Comparison of ENCODE assay signal across 28 mouse cellular contexts in the genomic region with DNA sequence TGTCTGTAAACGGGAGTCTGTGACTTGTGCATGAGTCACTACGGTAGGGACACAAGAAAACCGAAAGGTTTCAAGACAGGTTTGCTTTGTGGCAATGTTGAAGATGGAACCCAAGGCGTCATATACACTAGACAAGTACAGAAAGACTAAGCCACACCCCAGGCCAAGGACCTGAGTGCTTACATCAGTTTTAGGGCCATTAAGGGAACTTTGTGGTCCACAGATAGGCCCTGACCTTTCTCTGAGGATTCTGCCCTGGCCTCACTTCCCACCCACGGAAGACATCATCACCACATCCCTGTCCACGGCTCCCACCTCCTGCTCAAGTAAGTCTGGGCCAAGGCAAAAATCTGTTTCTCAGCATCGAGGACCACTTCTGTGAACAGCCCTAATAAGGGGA.
"Had no signal": no experiment of that assay in that cellular context is flagged by ENCODE, and none has a peak within 500 bp of the region (broad histone marks: within the 10 kb centered on the region; RNA-seq: fewer than 3 reads in every experiment).

No protein-coding gene starts in this region.

- H3K4me1 ChIP-seq: embryonic facial prominence, embryonic 12.5 days; embryonic facial prominence, embryonic 13.5 days; embryonic facial prominence, embryonic 15.5 days; forebrain, embryonic 12.5 days; forebrain, embryonic 13.5 days; forebrain, embryonic 15.5 days had no signal

- ATAC-seq: forebrain, embryonic 13.5 days; forebrain, embryonic 14.5 days; forebrain, embryonic 15.5 days; forebrain, embryonic 16.5 days; forebrain, postnatal 0 days had no signal

- DNase-seq: cerebellum, adult 2 months; cerebellum, adult 8-10 months; cerebellum, adult 9-10 months; cerebellum, adult 9-11 months; cerebellum, postnatal 10 days; cerebellum, postnatal 14 days; cerebellum, postnatal 25 days; cerebellum, postnatal 36 days; embryo, embryonic 11 days; forebrain, postnatal 0 days; gastrocnemius, adult 2 months; gastrocnemius, postnatal 10 days; gastrocnemius, postnatal 14 days; gastrocnemius, postnatal 25 days; gastrocnemius, postnatal 36 days; heart, adult 11 months; heart, adult 18-20 months; heart, adult 2 months had no signal

- H3K4me3 ChIP-seq: embryonic facial prominence, embryonic 12.5 days; embryonic facial prominence, embryonic 13.5 days; embryonic facial prominence, embryonic 15.5 days; erythroblast, embryonic 14.5 days; forebrain, embryonic 10.5 days; forebrain, embryonic 12.5 days; forebrain, embryonic 13.5 days; forebrain, embryonic 15.5 days; gastrocnemius, adult 2 months; heart, adult 2 months had no signal

- H3K9ac ChIP-seq: embryonic facial prominence, embryonic 12.5 days; embryonic facial prominence, embryonic 13.5 days; embryonic facial prominence, embryonic 15.5 days; forebrain, embryonic 12.5 days; forebrain, embryonic 13.5 days; forebrain, embryonic 15.5 days; forebrain, postnatal 0 days had no signal

- H3K4me2 ChIP-seq: embryonic facial prominence, embryonic 12.5 days; embryonic facial prominence, embryonic 13.5 days; embryonic facial prominence, embryonic 15.5 days; forebrain, embryonic 12.5 days; forebrain, embryonic 13.5 days; forebrain, embryonic 15.5 days had no signal

- H3K36me3 ChIP-seq: embryonic facial prominence, embryonic 12.5 days; embryonic facial prominence, embryonic 13.5 days; embryonic facial prominence, embryonic 15.5 days; forebrain, embryonic 10.5 days; forebrain, embryonic 12.5 days; forebrain, embryonic 15.5 days had no signal

- H3K27me3 ChIP-seq: embryonic facial prominence, embryonic 12.5 days; embryonic facial prominence, embryonic 13.5 days; embryonic facial prominence, embryonic 15.5 days; forebrain, embryonic 13.5 days; forebrain, embryonic 15.5 days had no signal

- H3K9me3 ChIP-seq: embryonic facial prominence, embryonic 12.5 days; embryonic facial prominence, embryonic 13.5 days; embryonic facial prominence, embryonic 15.5 days; forebrain, embryonic 10.5 days; forebrain, embryonic 12.5 days; forebrain, embryonic 13.5 days; forebrain, embryonic 15.5 days had no signal

- H3K27ac ChIP-seq: embryonic facial prominence, embryonic 12.5 days; embryonic facial prominence, embryonic 13.5 days; embryonic facial prominence, embryonic 15.5 days; forebrain, embryonic 10.5 days; forebrain, embryonic 12.5 days; forebrain, embryonic 13.5 days; forebrain, embryonic 15.5 days; gastrocnemius, adult 2 months; heart, adult 2 months had no signal
